Mouse (Mus musculus) embryonic facial prominence, embryonic 14.5 days (tissue): ENCODE results near the gene Ttll10. TPM values are rescaled to one million over a fixed set of nuclear protein-coding genes. Genes with fewer than 3 reads are reported as not detected.

Experiments used
- microRNA counts: library from miRNA; unstranded; fragments of <30 nt; microRNA quantifications from one replicate; lab custom pipeline; 2017
- microRNA-seq: library from miRNA; unstranded; fragments of <30 nt; microRNA quantifications from one replicate; pipeline ENCODE4, GENCODE M21; 2016; ENCODE audit warnings: borderline number of aligned reads
- polyA plus RNA-seq: library from polyadenylated mRNA; unstranded; fragments of >200 nt; fragmentation: Nextera tagmentation; extraction: Ambion mirVana; gene quantifications from 2 replicates; pipeline ENCODE4 v1.2.1, GENCODE M21; 2014

The Ttll10 gene
- polyA plus RNA-seq, 1 experiment from 2014 or later: 1.2 TPM

MicroRNAs within 50 kb of the gene (microRNA counts, 519-probe panel; counts per million panel counts)
- microRNA mmu-miR-200a (lab: Ali Mortazavi, UCI): 3,173 counts per million, percentile 75 among the panel's probes with 10 or more counts
- 3,667 counts per million, percentile 84 among the panel's probes with 10 or more counts for microRNA mmu-miR-200b (lab: Ali Mortazavi, UCI)
- 4,001 counts per million, percentile 92 among the panel's probes with 10 or more counts for microRNA mmu-miR-429 (lab: Ali Mortazavi, UCI)

Small RNA genes lying within 50 kb of the gene (microRNA-seq; reads per million reads assigned to microRNA genes)
- gene Mir200a (806 reads per million, percentile 73 among the genes with 10 or more reads in this experiment), gene Mir200b (6,211 reads per million, percentile 91 among the genes with 10 or more reads in this experiment), gene Mir429 (13,030 reads per million, percentile 96 among the genes with 10 or more reads in this experiment)

Other genes starting within 250 kb of the Ttll10 start
- 163 and 175 TPM in 2 replicates for gene Ccnl2, start 246.9 kb downstream of the Ttll10 start, polyA plus RNA-seq
- gene Aurkaip1, start 228.1 kb downstream of the Ttll10 start, polyA plus RNA-seq: 126 and 129 TPM in 2 replicates
- 138 and 142 TPM in 2 replicates for gene Mxra8, start 219.7 kb downstream of the Ttll10 start, polyA plus RNA-seq
- gene Dvl1, start 212.0 kb downstream of the Ttll10 start, polyA plus RNA-seq: 9.7 and 12.0 TPM in 2 replicates
- gene Tas1r3, start 196.1 kb downstream of the Ttll10 start, polyA plus RNA-seq: 0.36 and 0.38 TPM in 2 replicates
- gene Cptp, start 190.0 kb downstream of the Ttll10 start, polyA plus RNA-seq: 15.6 and 16.5 TPM in 2 replicates
- 53.5 and 68.4 TPM in 2 replicates for gene Ints11, start 189.9 kb downstream of the Ttll10 start, polyA plus RNA-seq
- 48.3 and 49.4 TPM in 2 replicates for gene Pusl1, start 167.6 kb downstream of the Ttll10 start, polyA plus RNA-seq
- 23.9 and 24.2 TPM in 2 replicates for gene Acap3, start 167.6 kb downstream of the Ttll10 start, polyA plus RNA-seq
- gene Ube2j2, start 115.6 kb downstream of the Ttll10 start, polyA plus RNA-seq: 107 and 113 TPM in 2 replicates
- gene C1qtnf12, start 97.1 kb downstream of the Ttll10 start, polyA plus RNA-seq: 49.9 and 52.7 TPM in 2 replicates
- gene B3galt6, start 66.8 kb downstream of the Ttll10 start, polyA plus RNA-seq: 14.7 and 17.5 TPM in 2 replicates
- 164 and 181 TPM in 2 replicates for gene Sdf4, start 66.5 kb downstream of the Ttll10 start, polyA plus RNA-seq
- 0.25 and 0.42 TPM in 2 replicates for gene Tnfrsf4, start 45.6 kb downstream of the Ttll10 start, polyA plus RNA-seq
- 2.7 and 3.1 TPM in 2 replicates for gene Tnfrsf18, start 33.2 kb downstream of the Ttll10 start, polyA plus RNA-seq
- 26.6 and 30.9 TPM in 2 replicates for gene 9430015G10Rik, start 50.6 kb upstream of the Ttll10 start, polyA plus RNA-seq
- gene Rnf223, start 71.1 kb upstream of the Ttll10 start, polyA plus RNA-seq: 0.31 and 0.45 TPM in 2 replicates
- gene Agrn, start 138.1 kb upstream of the Ttll10 start, polyA plus RNA-seq: 68.4 and 79.1 TPM in 2 replicates
- 0.67 and 1.2 TPM in 2 replicates for gene Isg15, start 141.4 kb upstream of the Ttll10 start, polyA plus RNA-seq
- gene AW011738, start 143.9 kb upstream of the Ttll10 start, polyA plus RNA-seq: 0.74 and 0.79 TPM in 2 replicates
- 1.5 and 2.2 TPM in 2 replicates for gene Perm1, start 156.5 kb upstream of the Ttll10 start, polyA plus RNA-seq
- 23.9 and 25.8 TPM in 2 replicates for gene Plekhn1, start 175.4 kb upstream of the Ttll10 start, polyA plus RNA-seq
- 56.5 and 59.5 TPM in 2 replicates for gene Noc2l, start 176.6 kb upstream of the Ttll10 start, polyA plus RNA-seq
- gene Samd11, start 196.2 kb upstream of the Ttll10 start, polyA plus RNA-seq: 0.35 and 0.56 TPM in 2 replicates